Mouse (Mus musculus) neural tube, embryonic 11.5 days (tissue): Measurements from ENCODE around the gene Aaas. TPM values are rescaled to one million over a fixed set of nuclear protein-coding genes. Genes with fewer than 3 reads are reported as not detected.
A peak's percentile ranks its signal among the peaks of the same experiment; 100 is the strongest.

Experiments used
- ATAC-seq: fragments of 200-750 bp; cut with Nextera tagmentation; 2 replicates; pipeline ENCODE4 v1.8.0; 2017; ENCODE audit warnings: moderate number of reproducible peaks, mild to moderate bottlenecking, moderate TSS enrichment, moderate library complexity; ENCODE audit not compliant: insufficient read depth, low FRiP score, low TSS enrichment
- DNase-seq: peaks from one replicate; pipeline ENCODE4 v3.0.0-alpha.2; 2015; ENCODE audit warnings: low spot score
- H3K27ac ChIP-seq: fragments of 300-500 bp; sonication (generic); 2 replicates; pipeline ENCODE4 v1.5.1; 2014; ENCODE audit warnings: low read depth, mild to moderate bottlenecking, low read length
- H3K27me3 ChIP-seq: fragments of 300-500 bp; sonication (generic); 2 replicates; pipeline ENCODE4 v1.6.1; 2014; ENCODE audit warnings: mild to moderate bottlenecking, low read length, mixed read lengths; ENCODE audit not compliant: control insufficient read depth, insufficient read depth
- H3K36me3 ChIP-seq: fragments of 300-500 bp; sonication (generic); 2 replicates; pipeline ENCODE4 v1.6.1; 2014; ENCODE audit warnings: mild to moderate bottlenecking, low read length, moderate library complexity, mixed read lengths; ENCODE audit not compliant: control insufficient read depth, insufficient read depth
- H3K4me1 ChIP-seq: fragments of 300-500 bp; sonication (generic); 2 replicates; pipeline ENCODE4 v1.6.1; 2014; ENCODE audit warnings: low read length, mixed read lengths; ENCODE audit not compliant: control insufficient read depth, insufficient read depth
- H3K4me2 ChIP-seq: fragments of 300-500 bp; sonication (generic); 2 replicates; pipeline ENCODE4 v1.6.1; 2014; ENCODE audit warnings: low read depth, mild to moderate bottlenecking, moderate library complexity
- H3K4me3 ChIP-seq: fragments of 300-500 bp; sonication (generic); 2 replicates; pipeline ENCODE4 v1.5.1; 2014; ENCODE audit warnings: low read depth, low read length
- H3K9ac ChIP-seq: fragments of 300-500 bp; sonication (generic); 2 replicates; pipeline ENCODE4 v1.6.1; 2014; ENCODE audit warnings: mild to moderate bottlenecking, low read length
- H3K9me3 ChIP-seq: fragments of 300-500 bp; sonication (generic); 2 replicates; pipeline ENCODE4 v1.6.1; 2016; ENCODE audit warnings: low read length; ENCODE audit not compliant: control insufficient read depth
- WGBS: fragments of 180-500 bp; shearing (Covaris S2); extraction: QIAGEN DNeasy Blood & Tissue Kit; methylation state at CpG from one replicate; pipeline ENCODE4 v1.1.7; 2014; 5-methylcytosine and 5-hydroxymethylcytosine counted together
- polyA plus RNA-seq: library from polyadenylated mRNA; unstranded; fragments of >200 nt; fragmentation: Nextera tagmentation; extraction: Ambion mirVana; gene quantifications from 2 replicates; pipeline ENCODE4 v1.2.1, GENCODE M21; 2014

Aaas gene
- polyA plus RNA-seq, 1 experiment from 2014 or later = 86.7 TPM

DNA sequence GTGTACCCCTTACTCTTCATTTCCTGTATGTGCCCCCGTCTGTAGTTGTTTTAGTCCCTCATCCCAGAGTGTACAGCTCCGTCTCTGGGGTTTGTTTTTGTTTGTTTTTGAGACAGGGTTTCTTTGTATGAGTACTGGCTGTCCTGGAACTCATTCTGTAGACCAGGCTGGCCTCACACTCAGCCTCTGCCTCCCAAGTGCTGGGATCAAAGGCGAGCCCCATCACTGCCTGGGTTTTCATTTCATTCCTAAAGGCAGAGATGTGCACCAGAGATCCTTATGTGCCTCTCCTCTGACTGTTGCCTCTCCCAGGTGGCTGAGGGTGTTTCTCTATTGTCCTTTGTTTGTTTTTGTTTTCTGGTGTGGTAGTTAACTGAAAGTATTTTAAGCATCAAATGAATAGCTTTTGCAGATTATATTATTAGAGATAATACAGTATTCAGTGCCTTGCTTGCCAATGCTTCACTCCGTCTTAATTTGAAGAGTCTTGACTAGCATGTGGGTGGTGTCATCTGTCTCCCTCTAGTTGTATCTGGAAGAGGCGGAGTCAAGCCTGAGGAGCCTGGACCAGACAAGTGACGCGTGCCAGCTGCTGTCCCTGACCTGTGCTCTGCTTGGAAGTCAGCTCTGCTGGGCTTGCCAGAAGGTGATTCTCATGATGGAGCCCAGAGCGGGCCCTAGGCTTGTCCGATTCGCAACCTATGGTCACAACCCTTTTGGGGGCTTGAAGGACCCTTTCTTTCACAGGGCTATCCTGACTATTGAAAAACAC lies 40.3 kb downstream of the Aaas start:
- H3K4me2 ChIP-seq = no peak overlapping the region
- ATAC-seq = no peak
- peaks cover 15% of the 10 kb centered on the region for H3K36me3 ChIP-seq
- H3K4me1 ChIP-seq = no peaks in the 10 kb centered on the region
- H3K4me3 ChIP-seq = no peak overlapping the region
- H3K9ac ChIP-seq = no peak overlapping the region
- H3K9me3 ChIP-seq = no peaks in the 10 kb centered on the region
- H3K27ac ChIP-seq = no peak overlapping the region
- 82% methylated on average over 10 of the region's 10 CpGs for WGBS
- no peaks in the 10 kb centered on the region for H3K27me3 ChIP-seq
- no peak for DNase-seq

DNA sequence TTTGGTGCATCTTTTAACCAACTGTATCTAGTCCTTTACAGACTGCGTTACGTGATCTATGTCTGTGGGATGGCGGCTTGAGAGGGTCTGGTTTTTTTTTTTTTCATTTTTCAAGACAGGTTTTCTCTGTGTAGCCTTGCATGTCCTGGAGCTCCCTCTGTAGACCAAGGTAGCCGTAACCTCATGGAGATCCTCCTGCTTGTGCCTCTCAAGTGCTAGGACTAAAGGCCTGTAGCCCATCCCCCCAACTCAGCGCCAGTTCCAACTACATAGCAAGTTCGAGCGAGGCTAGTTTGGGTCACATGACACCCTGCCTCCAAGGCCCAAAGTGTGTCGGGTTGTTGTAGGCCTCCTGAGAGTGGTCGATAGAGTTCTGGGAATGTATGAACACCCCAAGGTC lies 41.9 kb downstream of the Aaas start:
- 88% methylated on average over 9 of the region's 9 CpGs for WGBS
- Histone ChIP-seq H3K27me3 (no peaks in the 10 kb centered on the region), H3K9ac (no peak overlapping the region), H3K4me1 (no peaks in the 10 kb centered on the region), H3K27ac (no peak overlapping the region), H3K4me3 (no peak overlapping the region), H3K9me3 (no peaks in the 10 kb centered on the region), H3K36me3 (peaks cover 19% of the 10 kb centered on the region), H3K4me2 (no peak overlapping the region)
- no peak for ATAC-seq
- DNase-seq = no peak

DNA sequence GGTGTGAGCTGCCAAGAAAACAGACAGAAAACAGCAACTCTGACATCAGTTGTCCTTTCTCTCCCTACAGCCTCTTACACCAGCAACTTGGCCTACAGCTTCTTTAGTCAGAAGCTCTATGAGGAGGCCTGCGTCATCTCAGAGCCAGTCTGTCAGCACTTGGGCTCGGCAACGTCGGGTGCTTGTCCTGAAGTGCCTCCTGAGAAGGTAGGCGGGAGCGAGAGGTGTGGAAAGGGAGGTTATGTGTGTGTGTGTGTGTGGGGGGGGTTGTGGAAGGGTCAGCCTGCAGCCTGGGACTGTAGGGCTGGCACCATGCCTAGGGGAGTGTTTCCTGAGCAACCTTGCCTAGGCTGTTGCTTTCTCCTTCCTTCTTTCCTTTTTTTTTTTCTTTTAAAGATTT lies 48.0 kb downstream of the Aaas start:
- Histone ChIP-seq H3K9me3 (no peaks in the 10 kb centered on the region), H3K4me2 (no peak overlapping the region), H3K27ac (no peak overlapping the region), H3K36me3 (peaks cover 29% of the 10 kb centered on the region), H3K9ac (no peak overlapping the region), H3K4me3 (no peak overlapping the region), H3K4me1 (no peaks in the 10 kb centered on the region), H3K27me3 (no peaks in the 10 kb centered on the region)
- DNase-seq (no peak), ATAC-seq (no peak)
- WGBS = 90% methylated on average over 6 of the region's 6 CpGs

DNA sequence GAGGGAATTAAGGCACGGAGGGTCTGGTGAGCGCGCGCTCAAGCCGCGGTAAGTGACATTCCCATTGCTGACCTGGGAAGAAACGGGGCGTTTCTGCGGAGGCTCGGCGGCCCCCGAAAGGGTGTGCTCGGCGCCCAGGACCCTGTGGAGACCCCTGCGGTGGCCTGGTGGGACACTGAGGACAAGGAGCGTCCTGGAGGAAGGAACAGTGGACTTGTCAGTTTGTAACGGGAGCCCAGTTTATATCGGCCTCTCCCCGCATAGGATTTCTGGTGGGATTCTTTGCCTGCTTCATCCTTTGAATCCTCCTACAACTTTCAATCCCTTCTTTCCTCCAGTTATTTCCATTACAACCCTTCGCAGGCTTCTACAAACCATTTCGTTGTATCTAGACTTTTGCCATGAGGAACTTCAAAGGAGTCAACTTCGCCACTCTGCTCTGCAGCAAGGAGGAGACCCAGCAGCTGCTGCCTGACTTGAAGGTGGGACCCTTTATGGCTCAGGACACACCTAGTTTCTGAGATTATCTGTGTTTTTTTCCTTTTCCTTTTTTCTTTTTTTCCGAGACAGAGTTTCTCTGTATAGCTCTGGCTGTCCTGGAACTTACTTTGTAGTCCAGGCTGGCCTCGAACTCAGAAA lies 54.1 kb downstream of the Aaas start:
- 5% methylated on average over 24 of the region's 24 CpGs for WGBS
- peak overlapping the region; percentile 58 for H3K4me3 ChIP-seq
- H3K9ac ChIP-seq = peak overlapping the region; percentile 46
- H3K4me1 ChIP-seq = no peaks in the 10 kb centered on the region
- no peaks in the 10 kb centered on the region for H3K27me3 ChIP-seq
- H3K27ac ChIP-seq = no peak overlapping the region
- DNase-seq (no peak), ATAC-seq (peak; percentile 38)
- H3K4me2 ChIP-seq = peak overlapping the region; percentile 73
- no peaks in the 10 kb centered on the region for H3K9me3 ChIP-seq
- H3K36me3 ChIP-seq = peaks cover 13% of the 10 kb centered on the region

DNA sequence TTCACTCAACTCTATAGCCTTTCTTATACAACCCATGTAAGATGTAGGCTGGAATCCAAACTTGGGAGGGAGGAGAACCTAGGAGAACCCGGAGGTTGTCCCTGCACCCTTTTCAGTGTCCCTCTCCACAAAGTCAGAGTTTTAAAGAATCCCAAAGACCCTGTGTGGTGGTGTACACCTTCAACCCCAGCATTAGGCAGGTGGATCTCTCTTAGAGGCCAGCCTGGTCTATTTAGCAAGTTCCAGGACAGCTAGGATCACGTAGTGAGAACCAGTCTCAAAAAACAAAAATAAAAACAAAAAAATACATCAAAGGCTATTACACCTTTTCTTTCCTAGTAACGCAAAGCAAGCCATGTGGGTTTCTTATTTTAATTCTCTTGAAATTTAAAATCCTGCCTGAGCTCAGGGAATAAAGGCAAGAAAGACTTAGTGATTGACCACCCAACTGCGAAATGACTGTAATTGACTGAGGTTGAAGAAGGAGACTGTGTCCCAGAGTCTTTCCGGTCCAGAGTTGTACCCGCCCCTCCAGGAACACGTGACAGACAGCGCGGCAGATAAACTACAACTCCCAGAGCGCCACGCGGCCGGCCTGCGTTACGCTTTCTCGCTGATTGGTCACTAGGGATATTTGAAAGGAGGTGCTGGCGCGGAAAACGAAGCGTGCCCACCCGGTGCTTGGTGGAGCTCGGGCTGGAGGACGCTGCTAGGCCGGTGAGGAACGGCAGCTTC lies 54.8 kb downstream of the Aaas start, which contains the start of gene Espl1:
Gene Espl1 (plus strand): TSS at position 634 of the 735 bp plus-strand sequence.
- Histone ChIP-seq H3K27ac (no peak within 1 kb of the TSS), H3K4me2 (peak within 1 kb of the TSS; percentile 73), H3K9me3 (no peaks in the 10 kb centered on the region), H3K27me3 (no peaks in the 10 kb centered on the region), H3K4me3 (peak within 1 kb of the TSS; percentile 58), H3K9ac (peak within 1 kb of the TSS; percentile 46), H3K36me3 (peaks cover 13% of the 10 kb centered on the region), H3K4me1 (no peaks in the 10 kb centered on the region)
- ATAC-seq = peak; percentile 97
- 7% methylated on average over 25 of the region's 25 CpGs for WGBS
- peak; percentile 96 for DNase-seq

Other genes starting within 250 kb of the Aaas start
- 15.5 and 17.0 TPM in 2 replicates for gene Spryd3, start 214.5 kb downstream of the Aaas start, polyA plus RNA-seq
- 0.22 and 0.34 TPM in 2 replicates for gene Igfbp6, start 206.4 kb downstream of the Aaas start, polyA plus RNA-seq
- gene Soat2, start 200.2 kb downstream of the Aaas start, polyA plus RNA-seq = 0.13 and 0.22 TPM in 2 replicates
- gene Zfp740, start 147.5 kb downstream of the Aaas start, polyA plus RNA-seq = 65.4 and 66.9 TPM in 2 replicates
- gene Csad, start 146.0 kb downstream of the Aaas start, polyA plus RNA-seq = 32.8 TPM in 2 replicates
- 0.95 and 1.3 TPM in 2 replicates for gene Itgb7, start 118.8 kb downstream of the Aaas start, polyA plus RNA-seq
- gene Rarg, start 93.3 kb downstream of the Aaas start, polyA plus RNA-seq = 24.0 and 26.4 TPM in 2 replicates
- gene Gm9918, start 80.2 kb downstream of the Aaas start, polyA plus RNA-seq = 0.20 and 0.39 TPM in 2 replicates
- 59.7 and 66.7 TPM in 2 replicates for gene Mfsd5, start 71.3 kb downstream of the Aaas start, polyA plus RNA-seq
- 36.2 and 37.9 TPM in 2 replicates for gene Espl1, start 54.5 kb downstream of the Aaas start, polyA plus RNA-seq
- gene Pfdn5, start 24.7 kb downstream of the Aaas start, polyA plus RNA-seq = 386 and 396 TPM in 2 replicates
- 92.9 and 102 TPM in 2 replicates for gene Myg1, start 19.1 kb downstream of the Aaas start, polyA plus RNA-seq
- gene Sp7, start 16.4 kb upstream of the Aaas start, polyA plus RNA-seq = 0.70 and 0.96 TPM in 2 replicates
- gene Sp1, start 55.4 kb upstream of the Aaas start, polyA plus RNA-seq = 10.4 and 11.1 TPM in 2 replicates
- 0.53 TPM in 1 of 2 replicates, not detected in the other for gene Amhr2, start 94.6 kb upstream of the Aaas start, polyA plus RNA-seq
- gene Prr13, start 108.3 kb upstream of the Aaas start, polyA plus RNA-seq = 80.9 and 88.6 TPM in 2 replicates
- gene Pcbp2, start 119.8 kb upstream of the Aaas start, polyA plus RNA-seq = 220 and 232 TPM in 2 replicates
- gene Gm10337, start 153.0 kb upstream of the Aaas start, polyA plus RNA-seq = 4.1 and 10.3 TPM in 2 replicates
- gene Map3k12, start 166.3 kb upstream of the Aaas start, polyA plus RNA-seq = 24.8 and 26.1 TPM in 2 replicates
- 103 and 105 TPM in 2 replicates for gene Tarbp2, start 167.4 kb upstream of the Aaas start, polyA plus RNA-seq
- gene Npff, start 174.2 kb upstream of the Aaas start, polyA plus RNA-seq = 3.0 and 3.4 TPM in 2 replicates